Mouse (Mus musculus): Measurements from ENCODE around the gene Rtl8a. TPM values are rescaled to one million over a fixed set of nuclear protein-coding genes. Genes with fewer than 3 reads are reported as not detected.
"Not testable (repeated sequence)": the region's sequence is repeated elsewhere in the genome, so short reads cannot be mapped to it uniquely, and the experiment has no call there.

Gene Rtl8a
- total RNA-seq (2021): 10 to 100 TPM; 63.3 to 64.5 TPM
- long read RNA-seq, experiment 1, transcript Rtl8a-201 (1 exons, 1,195 nt): major isoform, 35 of 35 reads
- long read RNA-seq, experiment 1, partial matches to known transcripts: 0 of 35 reads
- long read RNA-seq, experiment 1, other reads (novel, unspliced or antisense): 0 of 35 reads
- long read RNA-seq, experiment 2, transcript Rtl8a-201 (1 exons, 1,195 nt): major isoform, 33 of 33 reads
- long read RNA-seq, experiment 2, partial matches to known transcripts: 0 of 33 reads
- long read RNA-seq, experiment 2, other reads (novel, unspliced or antisense): 0 of 33 reads

- peak; percentile 81 for DNase-seq (ENCODE audit: low spot score)
Observed at GRCm38 (mm10) chrX:53642980-53643961, at the start of gene Rtl8a. Gene Rtl8a (minus strand): TSS chrX:53643682.

GRCm38 (mm10) chrX:53693141-53693540 is 49.7 kb upstream of the Rtl8a start:
- no peak for DNase-seq (ENCODE audit: low spot score)

GRCm38 (mm10) chrX:53692065-53692464 is 48.6 kb upstream of the Rtl8a start:
- DNase-seq (ENCODE audit: low spot score): no peak

GRCm38 (mm10) chrX:53684676-53685075 is 41.2 kb upstream of the Rtl8a start:
- not testable (repeated sequence) for DNase-seq (ENCODE audit: low spot score)

DNA sequence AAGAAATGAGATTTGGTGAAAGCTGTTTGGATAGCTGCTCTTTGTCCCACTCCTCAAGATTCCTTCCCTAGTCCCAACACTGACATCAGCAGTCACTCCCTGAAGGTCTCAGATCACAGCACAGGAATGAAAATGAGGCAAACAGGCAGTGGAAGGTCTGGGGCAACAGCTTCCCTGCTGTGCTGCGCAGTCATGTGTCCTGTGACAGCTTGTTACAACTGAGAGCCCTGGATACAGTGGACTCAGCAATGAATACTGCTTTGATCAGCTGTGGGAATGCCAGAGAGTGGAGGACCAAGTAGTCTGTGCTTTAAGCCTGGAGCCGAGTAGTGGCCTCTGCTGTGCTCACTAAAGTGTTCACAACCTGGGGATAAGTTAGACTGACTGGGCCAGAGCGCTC is 39.2 kb upstream of the Rtl8a start:
- not testable (repeated sequence) for DNase-seq (ENCODE audit: low spot score)

- DNase-seq (ENCODE audit: low spot score): peak; percentile 47
Observed at GRCm38 (mm10) chrX:53676943-53677342, 33.5 kb upstream of the Rtl8a start.

- DNase-seq (ENCODE audit: low spot score): not testable (repeated sequence)
Observed at GRCm38 (mm10) chrX:53670696-53671095, 27.2 kb upstream of the Rtl8a start.

DNA sequence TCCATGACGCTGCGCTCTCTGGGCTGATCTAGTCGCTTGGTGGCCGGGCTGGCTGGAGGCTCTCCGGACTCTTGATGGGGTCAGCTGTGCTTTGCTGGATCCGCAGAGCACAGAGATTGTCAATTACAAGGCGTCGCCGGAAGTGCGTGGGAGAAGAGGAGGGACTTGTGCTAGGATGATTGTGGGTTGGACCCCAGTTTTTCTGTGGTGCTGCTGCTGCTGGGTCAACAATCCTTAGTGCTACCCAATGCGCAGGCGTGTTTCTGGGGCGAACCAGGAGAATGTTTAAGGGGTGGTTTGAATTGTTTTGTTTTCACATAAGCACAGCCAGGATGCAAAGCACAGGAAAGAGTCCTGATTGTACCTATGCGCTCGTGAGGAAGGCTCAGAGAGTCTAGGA is 26.8 kb upstream of the Rtl8a start, which contains the start of gene Rtl8b:
Gene Rtl8b (minus strand): TSS at position 115 of the 400 bp plus-strand sequence.
- peak; percentile 79 for DNase-seq (ENCODE audit: low spot score)

DNA sequence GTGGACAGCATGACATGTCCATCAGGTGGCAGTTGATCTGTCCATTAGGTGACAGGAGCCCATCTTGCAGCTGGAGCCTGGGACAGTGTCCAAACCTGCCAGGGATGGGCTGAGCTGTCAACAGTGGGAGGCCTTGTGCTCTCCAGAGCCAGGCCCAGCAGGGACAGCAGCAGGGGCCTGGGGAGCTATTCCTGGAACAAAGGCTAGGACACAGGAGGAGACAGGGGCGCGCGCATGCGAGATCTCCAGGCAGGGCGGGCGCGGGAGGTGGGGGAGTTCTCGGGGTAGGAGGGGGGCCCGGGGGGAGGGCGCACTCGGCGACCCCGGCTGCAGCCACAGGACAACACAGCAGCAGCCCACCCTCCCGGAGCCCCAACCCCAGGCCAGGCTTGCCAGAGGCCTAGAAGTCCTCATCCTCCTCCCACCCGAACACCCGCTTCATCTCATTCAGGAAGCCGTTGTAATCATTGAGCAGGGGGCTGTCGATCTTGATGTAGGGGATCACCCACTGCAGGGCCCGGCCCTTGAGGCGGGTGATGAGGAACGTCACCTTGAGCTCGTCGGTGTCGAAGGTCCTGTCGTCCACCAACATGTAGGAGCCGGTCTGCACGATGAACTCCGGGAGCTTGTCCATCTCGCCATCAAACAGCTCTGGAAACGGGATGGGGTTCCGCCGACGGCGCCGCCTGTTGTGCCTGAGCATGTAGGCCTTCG is 26.2 kb upstream of the Rtl8a start:
- not testable (repeated sequence) for DNase-seq (ENCODE audit: low spot score)

- DNase-seq (ENCODE audit: low spot score): not testable (repeated sequence)
Observed at GRCm38 (mm10) chrX:53652917-53653316, 9.4 kb upstream of the Rtl8a start.

- no peak for DNase-seq (ENCODE audit: low spot score)
Observed at GRCm38 (mm10) chrX:53645885-53646284, 2.4 kb upstream of the Rtl8a start.

GRCm38 (mm10) chrX:53642604-53642979 is 890 bp downstream of the Rtl8a start:
- not testable (repeated sequence) for DNase-seq (ENCODE audit: low spot score)

- not testable (repeated sequence) for DNase-seq (ENCODE audit: low spot score)
Observed at GRCm38 (mm10) chrX:53638107-53638506, 5.4 kb downstream of the Rtl8a start.

GRCm38 (mm10) chrX:53611395-53611794 is 32.1 kb downstream of the Rtl8a start:
- not testable (repeated sequence) for DNase-seq (ENCODE audit: low spot score)

GRCm38 (mm10) chrX:53610571-53610970 is 32.9 kb downstream of the Rtl8a start:
- peak; percentile 74 for DNase-seq (ENCODE audit: low spot score)

DNA sequence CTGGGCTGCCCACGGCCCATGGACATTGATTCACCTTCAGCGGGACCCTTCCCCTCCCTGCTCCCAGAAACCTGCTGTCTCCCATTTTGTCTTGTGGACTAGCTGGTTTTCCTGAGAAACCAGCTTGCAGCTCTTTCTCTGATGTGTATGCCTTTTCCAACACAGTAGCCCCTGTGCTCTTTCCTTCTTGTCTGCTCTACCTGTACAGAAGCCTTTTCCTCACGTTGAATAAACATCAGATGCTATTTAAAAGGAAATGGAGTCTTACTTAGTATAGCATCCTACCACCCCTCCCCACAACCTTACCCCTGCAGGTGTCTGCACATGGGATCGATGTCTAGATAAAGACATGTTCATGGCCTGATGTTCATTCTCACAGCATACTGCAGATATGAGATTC is 34.6 kb downstream of the Rtl8a start, which contains the start of gene Gm14597:
Gene Gm14597 (minus strand): TSS at position 101 of the 400 bp plus-strand sequence.
- not testable (repeated sequence) for DNase-seq (ENCODE audit: low spot score)

- no peak for DNase-seq (ENCODE audit: low spot score)
Observed at GRCm38 (mm10) chrX:53608122-53608813, 35.2 kb downstream of the Rtl8a start.

DNA sequence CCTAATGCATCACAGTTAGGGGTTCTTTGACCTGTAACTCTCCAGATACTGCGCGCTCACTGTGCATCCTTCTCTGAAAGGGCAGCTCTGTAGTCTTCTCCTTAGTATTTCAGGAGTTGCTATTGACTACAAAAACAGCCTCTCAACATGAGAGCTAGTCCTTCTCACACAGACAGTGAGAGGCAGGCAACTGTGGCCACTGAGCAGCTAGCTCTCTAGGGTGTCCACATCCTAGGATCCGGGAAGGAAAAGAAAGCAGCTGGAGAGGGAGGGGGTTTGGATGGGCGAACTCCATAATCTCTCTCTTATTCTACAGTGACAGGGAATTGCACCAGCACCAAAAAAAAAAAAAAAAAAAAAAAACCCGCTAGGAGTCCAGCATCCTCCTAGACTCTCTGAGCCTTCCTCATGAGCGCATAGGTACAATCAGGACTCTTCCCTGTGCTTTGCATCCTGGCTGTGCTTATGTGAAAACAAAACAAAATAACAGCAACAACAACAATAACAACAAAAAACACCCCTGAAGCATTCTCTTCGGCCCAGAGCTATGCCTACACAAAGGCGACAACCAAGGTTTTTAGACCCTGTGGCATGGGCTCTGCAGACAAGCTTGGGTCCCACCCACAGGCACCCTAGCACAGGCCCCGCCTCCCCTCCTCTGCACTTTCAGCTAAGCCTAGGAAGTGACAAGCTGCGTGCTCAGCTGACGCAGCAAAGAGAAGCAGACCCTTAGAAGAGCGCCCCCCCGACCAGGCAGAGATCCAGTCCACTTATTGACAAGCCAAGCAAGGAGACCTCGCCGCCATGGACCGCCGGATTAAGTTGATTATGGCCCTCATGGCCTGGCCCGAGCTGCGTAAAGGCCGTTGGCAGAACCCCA is 36.0 kb downstream of the Rtl8a start, which contains the start of gene Rtl8c:
Gene Rtl8c (plus strand): TSS at position 791 of the 880 bp plus-strand sequence.
- DNase-seq (ENCODE audit: low spot score): peak; percentile 18

- DNase-seq (ENCODE audit: low spot score): not testable (repeated sequence)
Observed at GRCm38 (mm10) chrX:53606176-53606575, 37.3 kb downstream of the Rtl8a start.

GRCm38 (mm10) chrX:53599993-53600392 is 43.5 kb downstream of the Rtl8a start:
- peak; percentile 21 for DNase-seq (ENCODE audit: low spot score)

All from gastrocnemius, adult 18-20 months (tissue).